Mouse (Mus musculus): ENCODE measurements around the gene Ppt1. TPM values are rescaled to one million over a fixed set of nuclear protein-coding genes. Genes with fewer than 3 reads are reported as not detected.

Gene Ppt1
- total and polyA plus RNA-seq, 3 experiments: 13.1 to 19.9 TPM; not detected in 1

GRCm38 (mm10) chr4:122890881-122891481 is 54.9 kb downstream of the Ppt1 start:
- Histone ChIP-seq H3K79me2 (ENCODE audit: control insufficient read depth, insufficient read depth, low read length, poor library complexity) (no peaks in the 10 kb centered on the region), H3K27me3 (ENCODE audit: control insufficient read depth in 1 of 2, insufficient read depth in 2 of 2, low read length in 2 of 2) (no peaks in the 10 kb centered on the region), H3K4me3 (ENCODE audit: control insufficient read depth in 1 of 2, insufficient read depth in 1 of 2, low read depth in 2 of 2, low read length in 2 of 2) (no peak overlapping the region), H3K27ac (ENCODE audit: control insufficient read depth, low read depth, low read length) (no peak overlapping the region), H3K4me1 (ENCODE audit: control insufficient read depth in 1 of 2, insufficient read depth in 2 of 2, low read length in 2 of 2) (peaks cover 5 to 19% of the 10 kb centered on the region in 2 experiments), H3K9me3 (replicated peaks; ENCODE audit: insufficient read depth, low read length) (no peaks in the 10 kb centered on the region), H3K9ac (ENCODE audit: control insufficient read depth, low read depth, low read length, poor library complexity, severe bottlenecking) (no peak overlapping the region), H3K36me3 (ENCODE audit: control insufficient read depth in 1 of 2, insufficient read depth in 2 of 2, low read length in 2 of 2) (peaks cover 0 to 9% of the 10 kb centered on the region in 2 experiments; a peak in 1 of 4 replicates)
- DNase-seq (ENCODE audit: low read depth, low spot score): no peak
- TF ChIP-seq ZNF384 (IDR thresholded peaks at IDR 0.05; ENCODE audit: low read depth, low read length) (peak; percentile 89), ETS1 (IDR thresholded peaks at IDR 0.05; ENCODE audit: low read depth, low read length) (peak; percentile 8; the same call in 1 of the 2 replicates), POLR2AphosphoS5 (IDR thresholded peaks at IDR 0.05; ENCODE audit: borderline replicate concordance, low read depth, low read length) (no peak), MYC (IDR thresholded peaks at IDR 0.05; ENCODE audit: low read depth, low read length) (no peak)

DNA sequence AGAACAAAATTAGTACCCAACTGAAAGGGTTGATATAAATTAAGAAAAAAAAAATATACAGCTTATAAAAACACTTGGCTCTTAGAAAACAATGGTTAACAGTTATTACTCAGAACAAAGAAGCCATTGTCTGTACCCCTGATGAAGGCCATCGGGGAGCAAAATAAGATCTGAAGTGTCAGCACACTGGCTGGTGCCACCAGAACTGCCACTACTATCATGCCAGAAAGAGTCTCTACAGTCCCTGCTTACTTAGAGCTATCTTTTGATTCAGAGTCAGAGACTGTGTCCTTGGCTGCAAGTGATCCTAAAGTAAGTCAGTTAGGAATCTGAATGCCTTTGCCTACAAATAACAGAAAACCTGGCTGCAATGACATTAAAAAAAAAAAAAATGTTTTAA is 55.6 kb downstream of the Ppt1 start:
- Histone ChIP-seq H3K9ac (ENCODE audit: control insufficient read depth, low read depth, low read length, poor library complexity, severe bottlenecking) (no peak overlapping the region), H3K36me3 (ENCODE audit: control insufficient read depth in 1 of 2, insufficient read depth in 2 of 2, low read length in 2 of 2) (peaks cover 0 to 11% of the 10 kb centered on the region in 2 experiments; a peak in 2 of 4 replicates), H3K27me3 (ENCODE audit: control insufficient read depth in 1 of 2, insufficient read depth in 2 of 2, low read length in 2 of 2) (no peaks in the 10 kb centered on the region), H3K9me3 (replicated peaks; ENCODE audit: insufficient read depth, low read length) (no peaks in the 10 kb centered on the region), H3K27ac (ENCODE audit: control insufficient read depth, low read depth, low read length) (no peak overlapping the region), H3K79me2 (ENCODE audit: control insufficient read depth, insufficient read depth, low read length, poor library complexity) (no peaks in the 10 kb centered on the region), H3K4me1 (ENCODE audit: control insufficient read depth in 1 of 2, insufficient read depth in 2 of 2, low read length in 2 of 2) (peaks cover 11 to 23% of the 10 kb centered on the region in 2 experiments), H3K4me3 (ENCODE audit: control insufficient read depth in 1 of 2, insufficient read depth in 1 of 2, low read depth in 2 of 2, low read length in 2 of 2) (no peak overlapping the region)
- TF ChIP-seq USF2 (IDR thresholded peaks at IDR 0.05; ENCODE audit: borderline replicate concordance in 1 of 2, insufficient read depth in 1 of 2, low read depth in 1 of 2, low read length in 2 of 2) (no peak), MAX (IDR thresholded peaks at IDR 0.05; ENCODE audit: low read length) (no peak), SIN3A (IDR thresholded peaks at IDR 0.05; ENCODE audit: low read length) (no peak), MEF2A (IDR thresholded peaks at IDR 0.05; ENCODE audit: extremely low read depth, insufficient replicate concordance, low read depth, low read length, poor library complexity, severe bottlenecking) (no peak), TBP (IDR thresholded peaks at IDR 0.05; ENCODE audit: low read depth, low read length) (no peak), CHD2 (IDR thresholded peaks at IDR 0.05; ENCODE audit: low read length) (no peak), MXI1 (IDR thresholded peaks at IDR 0.05; ENCODE audit: low read depth, low read length) (no peak), JUND (IDR thresholded peaks at IDR 0.05; ENCODE audit: low read depth, low read length) (no peak), ZMIZ1 (IDR thresholded peaks at IDR 0.05; ENCODE audit: low read depth, low read length) (no peak), ETS1 (IDR thresholded peaks at IDR 0.05; ENCODE audit: low read depth, low read length) (no peak), POLR2AphosphoS2 (IDR thresholded peaks at IDR 0.05; ENCODE audit: low read length) (no peak), ZNF384 (IDR thresholded peaks at IDR 0.05; ENCODE audit: low read depth, low read length) (no peak), GABPA (IDR thresholded peaks at IDR 0.05; ENCODE audit: low read depth, low read length) (no peak), BHLHE40 (IDR thresholded peaks at IDR 0.05; ENCODE audit: borderline replicate concordance, low read depth, low read length) (no peak), UBTF (IDR thresholded peaks at IDR 0.05; ENCODE audit: borderline replicate concordance, insufficient read depth, low read depth, low read length) (no peak), CTCF (IDR thresholded peaks at IDR 0.05 in 2 of 3, conservative IDR thresholded peaks at IDR 0.05 in 1 of 3; ENCODE audit: control insufficient read depth in 1 of 3, insufficient read depth in 1 of 3, low read depth in 2 of 3, low read length in 3 of 3, poor library complexity in 1 of 3, severe bottlenecking in 1 of 3) (no peak), MYB (IDR thresholded peaks at IDR 0.05; ENCODE audit: low read depth, low read length) (no peak)
- DNase-seq (ENCODE audit: low read depth, low spot score): no peak
